Mouse (Mus musculus): ENCODE data around the gene Myh10.
A peak's percentile ranks its signal among the peaks of the same experiment; 100 is the strongest.
"Not testable (repeated sequence)": the region's sequence is repeated elsewhere in the genome, so short reads cannot be mapped to it uniquely, and the experiment has no call there.

Gene Myh10

GRCm38 (mm10) chr11:68692693-68693446 is 1.5 kb downstream of the Myh10 start:
- DNase-seq (ENCODE audit: low spot score) = peak; percentile 34

- peak; percentile 76 for DNase-seq (ENCODE audit: low spot score)
These were observed 2.2 kb downstream of the Myh10 start for GRCm38 (mm10) chr11:68693447-68694040.

GRCm38 (mm10) chr11:68702370-68702769 is 11.0 kb downstream of the Myh10 start:
- no peak for DNase-seq (ENCODE audit: low spot score)

GRCm38 (mm10) chr11:68703360-68703759 is 12.0 kb downstream of the Myh10 start:
- DNase-seq (ENCODE audit: low spot score) = no peak

- no peak for DNase-seq (ENCODE audit: low spot score)
These were observed 12.9 kb downstream of the Myh10 start for GRCm38 (mm10) chr11:68704258-68704657.

- no peak for DNase-seq (ENCODE audit: low spot score)
These were observed 13.5 kb downstream of the Myh10 start for GRCm38 (mm10) chr11:68704847-68705246.

GRCm38 (mm10) chr11:68706524-68707429 is 15.4 kb downstream of the Myh10 start:
- DNase-seq (ENCODE audit: low spot score) = no peak

- no peak for DNase-seq (ENCODE audit: low spot score)
These were observed 16.7 kb downstream of the Myh10 start for GRCm38 (mm10) chr11:68707881-68708582.

GRCm38 (mm10) chr11:68716167-68716566 is 24.8 kb downstream of the Myh10 start:
- no peak for DNase-seq (ENCODE audit: low spot score)

GRCm38 (mm10) chr11:68717171-68717840 is 25.9 kb downstream of the Myh10 start:
- no peak for DNase-seq (ENCODE audit: low spot score)

- no peak for DNase-seq (ENCODE audit: low spot score)
These were observed 27.8 kb downstream of the Myh10 start for GRCm38 (mm10) chr11:68719096-68719648.

- DNase-seq (ENCODE audit: low spot score) = no peak
These were observed 28.4 kb downstream of the Myh10 start for GRCm38 (mm10) chr11:68719774-68720173.

GRCm38 (mm10) chr11:68724117-68724516 is 32.8 kb downstream of the Myh10 start:
- peak; percentile 33 for DNase-seq (ENCODE audit: low spot score)

GRCm38 (mm10) chr11:68728693-68729092 is 37.3 kb downstream of the Myh10 start:
- DNase-seq (ENCODE audit: low spot score) = no peak

GRCm38 (mm10) chr11:68730792-68731191 is 39.4 kb downstream of the Myh10 start:
- no peak for DNase-seq (ENCODE audit: low spot score)

- no peak for DNase-seq (ENCODE audit: low spot score)
These were observed 40.7 kb downstream of the Myh10 start for GRCm38 (mm10) chr11:68732066-68732465.

GRCm38 (mm10) chr11:68733401-68733800 is 42.0 kb downstream of the Myh10 start:
- DNase-seq (ENCODE audit: low spot score) = not testable (repeated sequence)

- no peak for DNase-seq (ENCODE audit: low spot score)
These were observed 48.1 kb downstream of the Myh10 start for GRCm38 (mm10) chr11:68739509-68739908.

GRCm38 (mm10) chr11:68742658-68743057 is 51.3 kb downstream of the Myh10 start:
- no peak for DNase-seq (ENCODE audit: low spot score)

- no peak for DNase-seq (ENCODE audit: low spot score)
These were observed 52.8 kb downstream of the Myh10 start for GRCm38 (mm10) chr11:68744150-68744549.

Measured in c-Kit-positive CD71-positive TER-119-positive erythroid progenitor cells, embryonic 14.5 days (primary cell).